Mouse (Mus musculus) heart, embryonic 12.5 days (tissue): ENCODE results near the gene Sema4a. TPM values are rescaled to one million over a fixed set of nuclear protein-coding genes. Genes with fewer than 3 reads are reported as not detected.
A peak's percentile ranks its signal among the peaks of the same experiment; 100 is the strongest.

Source experiments
- ATAC-seq: fragments of 200-750 bp; cut with Nextera tagmentation; 2 replicates; pipeline ENCODE4 v1.8.0; 2017; ENCODE audit warnings: moderate TSS enrichment, moderate library complexity; ENCODE audit not compliant: insufficient number of reproducible peaks, low FRiP score
- H3K27ac ChIP-seq: fragments of 300-500 bp; sonication (generic); 2 replicates; pipeline ENCODE4 v1.5.1; 2016; ENCODE audit warnings: mild to moderate bottlenecking, moderate library complexity; ENCODE audit not compliant: poor library complexity, severe bottlenecking
- H3K27me3 ChIP-seq: fragments of 300-500 bp; sonication (generic); replicated peaks from 2 replicates; pipeline ENCODE4 v1.6.1; 2016; ENCODE audit warnings: mild to moderate bottlenecking, moderate library complexity
- H3K36me3 ChIP-seq: fragments of 300-500 bp; sonication (generic); 2 replicates; pipeline ENCODE4 v1.6.1; 2016; ENCODE audit warnings: mild to moderate bottlenecking, moderate library complexity
- H3K4me1 ChIP-seq: fragments of 300-500 bp; sonication (generic); replicated peaks from 2 replicates; pipeline ENCODE4 v1.6.1; 2016; ENCODE audit warnings: mild to moderate bottlenecking
- H3K4me2 ChIP-seq: fragments of 300-500 bp; sonication (generic); 2 replicates; pipeline ENCODE4 v1.6.1; 2016; ENCODE audit warnings: mild to moderate bottlenecking, moderate library complexity
- H3K4me3 ChIP-seq: fragments of 300-500 bp; sonication (generic); 2 replicates; pipeline ENCODE4 v1.5.1; 2016; ENCODE audit warnings: mild to moderate bottlenecking
- H3K9ac ChIP-seq: fragments of 300-500 bp; sonication (generic); 2 replicates; pipeline ENCODE4 v1.6.1; 2016; ENCODE audit warnings: mild to moderate bottlenecking, moderate library complexity
- H3K9me3 ChIP-seq: fragments of 300-500 bp; sonication (generic); replicated peaks from 2 replicates; pipeline ENCODE4 v1.6.1; 2016; ENCODE audit warnings: mild to moderate bottlenecking, moderate library complexity
- WGBS: fragments of 180-500 bp; shearing (Covaris S2); methylation state at CpG from one replicate; pipeline ENCODE4 v1.1.7; 2016; 5-methylcytosine and 5-hydroxymethylcytosine counted together
- polyA plus RNA-seq: library from polyadenylated mRNA; unstranded; fragments of >200 nt; fragmentation: Nextera tagmentation; extraction: Ambion mirVana; gene quantifications from 2 replicates; pipeline ENCODE4 v1.2.1, GENCODE M21; 2016

The Sema4a gene
- polyA plus RNA-seq, 1 experiment from 2014 or later: 1.3 TPM

GRCm38 (mm10) chr3:88409741-88410644, 51.0 kb downstream of the Sema4a start, which contains the start of gene Pmf1:
TSS of gene Pmf1 (minus strand) at chr3:88410331.
- under 1% methylated on average over 54 of the region's 54 CpGs for WGBS
- H3K9me3 ChIP-seq: no peaks in the 10 kb centered on the region
- H3K4me2 ChIP-seq: peak within 1 kb of the TSS; percentile 82
- peaks cover 27% of the 10 kb centered on the region for H3K36me3 ChIP-seq
- peaks cover 31% of the 10 kb centered on the region for H3K4me1 ChIP-seq
- H3K4me3 ChIP-seq: peak within 1 kb of the TSS; percentile 71
- peak within 1 kb of the TSS; percentile 96 for H3K27ac ChIP-seq
- peak within 1 kb of the TSS; percentile 82 for H3K9ac ChIP-seq
- ATAC-seq: peak; percentile 95
- H3K27me3 ChIP-seq: no peaks in the 10 kb centered on the region

- WGBS: 61% methylated on average over 5 of the region's 5 CpGs
- Histone ChIP-seq H3K27me3 (no peaks in the 10 kb centered on the region), H3K9me3 (no peaks in the 10 kb centered on the region), H3K4me3 (peak overlapping the region; percentile 71), H3K36me3 (peaks cover 25% of the 10 kb centered on the region), H3K4me1 (peaks cover 31% of the 10 kb centered on the region), H3K4me2 (peak overlapping the region; percentile 82), H3K27ac (no peak overlapping the region), H3K9ac (peak overlapping the region; percentile 82)
- no peak for ATAC-seq
Observed at GRCm38 (mm10) chr3:88408953-88409352, 52.0 kb downstream of the Sema4a start.

GRCm38 (mm10) chr3:88407529-88407928, 53.5 kb downstream of the Sema4a start:
- Histone ChIP-seq H3K4me2 (no peak overlapping the region), H3K27ac (no peak overlapping the region), H3K4me3 (no peak overlapping the region), H3K27me3 (no peaks in the 10 kb centered on the region), H3K4me1 (peaks cover 31% of the 10 kb centered on the region), H3K9ac (no peak overlapping the region), H3K36me3 (peaks cover 24% of the 10 kb centered on the region), H3K9me3 (no peaks in the 10 kb centered on the region)
- ATAC-seq: no peak
- WGBS: 56% methylated on average over 7 of the region's 7 CpGs

- Histone ChIP-seq H3K27ac (no peak overlapping the region), H3K4me2 (no peak overlapping the region), H3K9ac (no peak overlapping the region; the same call in 1 of the 2 replicates), H3K9me3 (no peaks in the 10 kb centered on the region), H3K27me3 (no peaks in the 10 kb centered on the region), H3K36me3 (peaks cover 19% of the 10 kb centered on the region), H3K4me3 (no peak overlapping the region), H3K4me1 (peaks cover 31% of the 10 kb centered on the region)
- 1% methylated on average over 2 of the region's 2 CpGs for WGBS
- no peak for ATAC-seq
Observed at GRCm38 (mm10) chr3:88407090-88407489, 53.9 kb downstream of the Sema4a start.

GRCm38 (mm10) chr3:88403522-88404230, 57.3 kb downstream of the Sema4a start:
- Histone ChIP-seq H3K36me3 (peaks cover 35% of the 10 kb centered on the region), H3K9me3 (no peaks in the 10 kb centered on the region), H3K4me1 (peaks cover 14% of the 10 kb centered on the region), H3K4me2 (no peak overlapping the region), H3K9ac (no peak overlapping the region), H3K4me3 (no peak overlapping the region), H3K27me3 (no peaks in the 10 kb centered on the region), H3K27ac (no peak overlapping the region)
- 93% methylated on average over 10 of the region's 10 CpGs for WGBS
- ATAC-seq: no peak

- H3K4me3 ChIP-seq: no peak overlapping the region
Observed at GRCm38 (mm10) chr3:88398666-88399065, 62.3 kb downstream of the Sema4a start.

GRCm38 (mm10) chr3:88395742-88396141, 65.2 kb downstream of the Sema4a start:
- WGBS: 76% methylated on average over 8 of the region's 8 CpGs
- peaks cover 59% of the 10 kb centered on the region for H3K36me3 ChIP-seq
- H3K27ac ChIP-seq: no peak overlapping the region
- H3K9me3 ChIP-seq: no peaks in the 10 kb centered on the region
- no peak overlapping the region for H3K4me3 ChIP-seq
- no peak for ATAC-seq
- H3K4me2 ChIP-seq: no peak overlapping the region
- H3K27me3 ChIP-seq: no peaks in the 10 kb centered on the region
- no peak overlapping the region for H3K9ac ChIP-seq
- no peaks in the 10 kb centered on the region for H3K4me1 ChIP-seq

More at GRCm38 (mm10) chr3:88398666-88399065, 62.3 kb downstream of the Sema4a start:
- Histone ChIP-seq H3K36me3 (peaks cover 71% of the 10 kb centered on the region), H3K27me3 (no peaks in the 10 kb centered on the region), H3K4me2 (no peak overlapping the region), H3K9me3 (no peaks in the 10 kb centered on the region), H3K4me1 (no peaks in the 10 kb centered on the region), H3K9ac (no peak overlapping the region), H3K27ac (no peak overlapping the region)
- ATAC-seq: no peak
- 84% methylated on average over 2 of the region's 2 CpGs for WGBS

- H3K4me2 ChIP-seq: no peak overlapping the region
- H3K4me1 ChIP-seq: no peaks in the 10 kb centered on the region
- no peak overlapping the region for H3K9ac ChIP-seq
- peaks cover 58% of the 10 kb centered on the region for H3K36me3 ChIP-seq
- H3K4me3 ChIP-seq: no peak overlapping the region
- H3K9me3 ChIP-seq: no peaks in the 10 kb centered on the region
- WGBS: 93% methylated on average over 6 of the region's 6 CpGs
- no peaks in the 10 kb centered on the region for H3K27me3 ChIP-seq
- ATAC-seq: no peak
- H3K27ac ChIP-seq: no peak overlapping the region
Observed at GRCm38 (mm10) chr3:88395288-88395687, 65.7 kb downstream of the Sema4a start.

GRCm38 (mm10) chr3:88393776-88394375, 67.1 kb downstream of the Sema4a start:
- Histone ChIP-seq H3K36me3 (peaks cover 51% of the 10 kb centered on the region), H3K9ac (no peak overlapping the region), H3K4me2 (no peak overlapping the region), H3K4me3 (no peak overlapping the region), H3K4me1 (no peaks in the 10 kb centered on the region), H3K9me3 (no peaks in the 10 kb centered on the region), H3K27me3 (no peaks in the 10 kb centered on the region), H3K27ac (no peak overlapping the region)
- 89% methylated on average over 9 of the region's 9 CpGs for WGBS
- no peak for ATAC-seq
